Mouse (Mus musculus): ENCODE measurements around the gene Cfap44.

Cfap44 gene

DNA sequence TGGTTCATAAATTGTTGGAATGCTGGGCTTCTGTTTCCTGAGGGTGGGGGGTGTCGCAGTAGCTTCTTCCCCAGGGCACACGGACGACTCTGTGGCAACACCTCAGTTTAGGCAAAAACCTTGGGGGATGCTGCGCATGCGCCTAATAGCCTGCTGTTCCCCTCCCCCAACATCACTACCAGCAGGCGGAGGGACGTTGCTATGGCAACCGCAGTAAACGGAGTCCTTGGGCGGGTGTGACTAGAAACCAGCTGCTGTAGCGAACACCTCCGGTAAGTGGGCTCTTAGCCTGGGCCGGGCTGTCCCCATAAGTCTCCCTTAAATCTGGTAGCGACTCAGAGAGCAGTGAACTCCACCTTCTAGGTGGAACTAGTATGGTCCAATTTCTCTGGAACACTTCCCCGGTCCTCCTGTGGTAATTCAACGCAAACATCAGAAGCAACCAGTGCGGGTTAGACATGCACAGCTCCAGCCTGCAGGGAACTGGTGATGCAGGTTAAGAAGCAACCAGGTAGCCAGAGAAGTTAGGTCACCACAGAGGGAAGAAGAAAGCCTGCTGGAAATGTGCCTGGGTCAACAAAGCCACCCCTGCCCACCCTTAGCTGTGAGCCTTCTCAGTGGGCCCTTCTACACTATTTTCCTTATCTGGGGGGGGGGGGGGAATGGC is at the start of gene Cfap44:
Cfap44 (plus strand) TSS at position 220 of the 667 bp plus-strand sequence.
- DNase-seq (ENCODE audit: low read depth): peak; percentile 87

DNA sequence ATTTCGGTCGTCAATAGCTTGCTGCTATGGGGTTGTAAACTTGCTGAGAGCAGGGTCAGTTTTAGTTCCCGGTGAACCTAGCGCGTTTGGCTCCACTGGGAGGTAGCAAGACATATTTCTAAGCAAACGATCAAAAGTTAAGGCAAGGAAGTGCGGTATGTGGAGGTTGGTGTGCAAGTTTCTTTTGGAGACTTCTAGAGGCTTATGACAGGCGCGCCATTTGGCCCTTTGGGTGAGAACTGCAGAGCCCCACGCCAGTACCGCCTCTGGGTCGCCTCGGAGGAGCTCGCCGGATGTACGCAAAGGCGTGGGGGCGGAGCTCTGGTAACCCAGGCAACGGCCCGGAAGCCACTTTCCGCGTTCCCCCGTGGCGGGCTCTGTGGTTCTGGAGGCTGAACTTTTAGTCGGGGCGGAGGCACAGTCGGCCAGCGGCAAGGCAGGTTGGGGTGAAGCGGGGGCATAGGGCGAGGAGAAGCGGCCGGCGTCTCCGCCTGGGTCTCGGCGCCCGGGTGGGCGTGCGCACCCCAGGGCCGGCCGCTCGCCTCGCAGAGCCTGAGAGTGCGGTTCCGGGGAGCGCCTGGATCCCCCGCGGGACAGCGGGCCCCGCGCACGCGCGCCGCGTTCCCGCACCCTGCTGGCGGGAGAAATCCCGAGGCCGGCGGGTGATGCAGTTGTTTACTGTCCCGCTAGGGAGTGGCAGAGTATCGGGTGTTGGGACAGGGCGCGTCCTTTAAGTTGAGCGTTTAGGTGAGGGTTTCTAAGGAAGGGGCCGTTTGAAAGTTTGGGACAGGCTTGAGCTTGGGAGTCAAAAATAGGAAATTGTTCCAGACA is 47.3 kb upstream of the Cfap44 start, which contains the start of gene Spice1:
Spice1 (plus strand) TSS at position 51 of the 831 bp plus-strand sequence.
- peak; percentile 97 for DNase-seq (ENCODE audit: low read depth)

DNA sequence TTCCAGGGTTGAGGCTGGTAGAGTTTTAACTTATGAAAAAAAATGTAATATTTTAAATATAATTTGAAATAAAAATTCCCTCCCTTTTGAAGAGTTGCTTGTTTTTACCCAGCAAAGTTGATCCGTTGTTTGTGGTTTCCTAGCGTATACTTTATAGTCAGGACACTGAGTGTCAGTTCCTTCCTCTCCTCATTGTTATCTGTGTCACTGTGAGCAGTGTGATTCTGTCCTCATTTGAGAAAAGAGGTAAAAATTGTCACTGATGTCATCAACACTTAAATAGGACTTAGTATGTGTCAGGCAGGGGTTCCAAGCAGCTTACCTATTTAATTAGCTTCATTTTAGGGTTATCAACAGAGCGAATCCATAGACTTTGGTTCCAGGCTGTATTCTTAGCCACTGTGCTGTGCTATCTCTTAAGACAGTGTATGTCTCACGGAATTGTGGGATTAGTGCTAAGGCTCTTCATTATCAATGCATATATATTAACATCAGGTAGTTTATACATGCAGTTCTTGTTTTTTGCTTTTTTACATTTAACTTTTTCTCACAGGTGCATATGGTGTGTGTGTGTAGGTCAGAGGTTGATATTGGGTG is 44.7 kb upstream of the Cfap44 start:
- no peak for DNase-seq (ENCODE audit: low read depth)

DNA sequence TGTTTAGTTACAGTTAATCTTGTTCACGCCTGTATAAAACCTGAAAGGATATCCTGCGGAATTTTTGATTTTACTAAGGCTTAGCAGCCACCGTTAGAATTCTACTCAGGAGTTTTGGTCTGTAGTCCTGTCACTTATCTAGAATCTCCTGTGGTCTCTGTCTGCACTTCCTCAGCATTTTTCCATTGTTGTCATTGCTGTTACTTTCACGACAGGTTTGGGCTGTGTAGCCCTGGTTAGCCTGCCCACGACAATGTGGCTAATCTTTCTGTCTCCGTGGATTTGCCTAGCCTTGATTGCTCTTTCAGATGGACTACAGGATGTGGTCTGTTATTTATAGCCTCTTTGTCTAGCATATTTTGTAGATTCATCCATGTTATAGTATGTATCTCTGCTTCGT is 38.3 kb upstream of the Cfap44 start:
- peak; percentile 63 for DNase-seq (ENCODE audit: low read depth)

DNA sequence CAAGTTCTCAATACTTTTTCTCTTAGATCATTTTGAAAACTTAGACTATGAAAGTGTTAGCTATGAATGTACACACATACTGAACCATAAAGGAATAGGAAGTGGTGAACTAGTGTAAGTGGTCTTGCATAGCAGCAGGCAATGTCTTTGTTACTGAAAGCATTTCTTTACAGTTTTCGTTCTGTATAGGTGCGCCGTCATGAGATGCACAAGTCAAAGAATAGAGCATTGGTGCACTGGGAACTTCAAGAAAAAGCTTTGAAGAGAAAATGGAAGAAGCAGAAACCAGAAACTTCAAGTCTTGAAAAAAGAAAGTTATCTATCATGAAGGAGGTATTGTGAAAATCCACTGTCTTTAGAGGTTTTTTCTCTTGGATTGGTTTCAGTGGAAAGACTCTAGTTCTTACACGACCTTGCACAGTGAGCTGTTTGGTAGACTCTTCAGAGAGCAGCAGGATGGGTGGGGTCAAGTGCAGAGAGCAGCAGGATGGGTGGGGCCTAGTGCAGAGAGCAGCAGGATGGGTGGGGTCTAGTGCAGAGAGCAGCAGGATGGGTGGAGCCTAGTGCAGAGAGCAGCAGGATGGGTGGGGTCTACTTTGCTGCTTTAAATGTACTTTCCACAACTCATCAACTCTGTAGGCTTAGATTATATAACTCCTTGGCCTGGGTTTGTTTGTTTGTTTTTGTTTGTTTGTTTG is 36.9 kb upstream of the Cfap44 start:
- DNase-seq (ENCODE audit: low read depth): peak; percentile 91

DNA sequence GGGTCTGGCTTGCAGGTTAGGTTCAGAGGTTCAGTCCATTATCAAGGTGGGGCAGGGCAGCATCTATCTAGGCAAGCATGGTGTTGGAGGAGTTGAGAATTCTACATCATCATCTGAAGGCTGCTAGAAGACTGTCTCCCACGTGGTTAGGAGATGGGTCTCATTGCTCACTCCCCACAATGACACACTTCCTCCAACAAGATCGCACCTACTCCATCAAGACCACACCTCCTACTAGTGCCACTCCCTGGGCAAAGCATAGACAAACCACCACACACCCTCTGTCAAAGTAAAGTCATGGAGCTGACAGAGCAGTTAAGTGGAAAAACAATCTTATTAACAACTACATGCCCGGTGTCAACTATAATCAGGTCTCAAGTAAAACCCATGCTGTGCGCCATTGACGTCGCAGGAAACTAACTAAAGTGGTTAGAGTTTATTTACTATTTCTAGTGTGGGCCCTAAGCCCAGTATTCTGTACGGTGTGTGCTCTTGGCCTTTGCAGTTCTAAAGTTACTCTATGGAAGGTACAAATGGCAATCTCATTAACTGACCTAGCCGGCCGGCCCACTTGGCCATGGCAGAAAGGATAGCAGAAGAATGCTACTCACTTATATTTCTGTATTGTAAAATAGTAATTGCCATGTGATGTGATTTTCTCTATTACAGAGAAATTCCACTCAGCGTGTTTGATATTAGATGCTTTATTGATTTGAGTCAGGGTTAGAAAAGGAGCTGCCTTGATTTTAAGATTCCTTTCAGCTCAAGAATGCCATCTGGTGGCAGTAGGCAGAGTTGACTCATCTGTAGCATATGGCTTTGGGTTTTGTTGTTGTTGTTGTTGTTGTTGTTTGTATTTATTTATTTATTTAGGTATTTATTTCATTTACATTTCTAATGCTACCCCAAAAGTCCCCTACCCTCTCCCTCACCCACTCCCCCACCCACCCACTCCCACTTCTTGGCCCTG is 32.4 kb upstream of the Cfap44 start:
- DNase-seq (ENCODE audit: low read depth): peak; percentile 80

DNA sequence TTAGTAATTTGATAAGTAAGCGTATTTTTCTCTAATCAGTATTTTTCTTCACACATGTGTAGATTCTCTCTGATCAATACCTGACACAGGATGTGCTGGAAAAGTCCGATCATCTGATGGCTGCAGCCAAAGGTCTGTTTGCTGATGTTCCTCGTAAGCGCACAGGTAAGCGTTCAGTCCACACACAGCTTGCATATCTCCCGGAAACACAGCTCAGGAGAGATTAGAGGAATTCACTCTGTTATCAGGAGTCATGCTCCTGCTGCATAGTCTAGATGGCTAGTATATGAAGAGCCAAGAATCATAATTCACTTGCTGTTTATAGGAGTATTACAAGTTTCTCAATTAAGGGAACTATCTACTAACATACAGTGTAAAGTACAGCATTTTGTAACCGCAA is 29.1 kb upstream of the Cfap44 start:
- no peak for DNase-seq (ENCODE audit: low read depth)

DNA sequence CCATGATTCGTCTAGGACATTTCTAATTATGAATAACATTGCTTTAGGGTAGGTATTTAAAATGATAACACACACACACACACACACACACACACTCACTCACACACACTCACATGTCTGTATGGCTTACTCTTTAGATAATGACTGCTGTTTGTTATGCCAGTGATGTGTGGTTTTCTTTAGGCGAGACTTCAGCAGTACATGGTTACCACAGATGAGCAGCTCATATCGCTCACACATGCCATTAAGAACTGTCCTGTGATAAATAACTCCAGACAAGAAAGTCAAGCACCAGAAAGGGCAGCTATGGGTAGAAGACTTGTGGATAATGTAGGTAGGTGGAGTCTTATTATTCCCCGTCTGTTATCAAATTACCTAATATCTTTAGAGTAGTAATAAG is 19.1 kb upstream of the Cfap44 start:
- DNase-seq (ENCODE audit: low read depth): no peak

DNA sequence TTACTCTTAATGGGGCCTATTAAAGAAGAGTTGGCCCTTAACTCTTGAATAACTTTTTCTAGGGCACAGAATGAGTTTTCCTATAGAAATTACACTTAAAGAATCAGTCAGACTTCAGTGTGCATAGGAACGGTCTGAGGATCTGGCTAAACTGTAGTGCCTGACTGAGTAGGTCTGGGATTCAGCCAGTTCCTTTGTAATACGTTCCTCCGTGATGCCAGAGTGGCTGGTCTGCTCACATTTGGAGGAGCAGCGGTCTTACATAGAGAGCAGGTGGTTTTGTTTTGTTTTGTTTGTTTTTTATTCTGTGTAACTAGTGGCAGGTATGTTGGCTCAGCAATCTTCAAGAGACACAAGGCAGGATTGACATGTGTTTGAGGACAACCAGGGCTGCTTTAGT is 14.6 kb upstream of the Cfap44 start:
- no peak for DNase-seq (ENCODE audit: low read depth)

DNA sequence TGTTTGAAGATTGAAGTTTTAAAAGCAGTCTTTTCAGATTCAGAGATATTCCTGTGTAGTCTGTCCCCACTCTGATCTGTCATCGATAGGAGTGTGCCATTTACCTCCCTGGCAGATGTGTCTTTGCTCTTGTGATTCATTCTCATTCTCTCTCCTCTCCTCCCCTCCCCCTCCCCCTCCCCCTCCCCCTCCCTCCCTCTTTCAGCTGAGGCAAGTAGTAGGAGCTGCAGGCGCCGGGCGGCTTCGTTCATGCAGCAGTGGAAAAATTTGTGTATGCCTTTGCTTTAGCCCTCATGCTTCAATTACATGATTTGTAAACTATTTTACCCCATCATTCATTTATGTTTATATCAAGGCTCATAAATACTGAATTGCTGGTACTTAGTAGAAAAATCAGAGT is 13.0 kb upstream of the Cfap44 start:
- DNase-seq (ENCODE audit: low read depth): no peak

DNA sequence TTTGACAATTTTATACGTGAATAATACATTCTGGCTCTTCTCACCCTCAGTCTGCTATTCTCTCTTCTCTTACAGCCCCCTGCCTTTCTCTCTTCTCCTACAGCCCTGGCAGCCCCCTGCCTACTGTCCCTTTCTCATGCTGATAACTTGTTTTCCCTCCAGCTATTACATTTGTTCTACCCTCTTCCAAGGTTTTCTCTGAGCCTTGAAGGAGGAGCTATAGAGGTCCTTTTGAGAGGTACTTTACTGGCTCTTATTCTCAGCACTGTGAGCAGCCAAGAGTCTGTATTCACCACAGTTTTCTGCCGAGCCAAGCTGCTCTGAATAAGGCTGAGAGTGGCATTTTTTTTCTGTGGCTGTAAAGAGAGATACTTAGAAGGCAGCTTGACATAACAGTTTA is 11.0 kb upstream of the Cfap44 start:
- DNase-seq (ENCODE audit: low read depth): no peak

DNA sequence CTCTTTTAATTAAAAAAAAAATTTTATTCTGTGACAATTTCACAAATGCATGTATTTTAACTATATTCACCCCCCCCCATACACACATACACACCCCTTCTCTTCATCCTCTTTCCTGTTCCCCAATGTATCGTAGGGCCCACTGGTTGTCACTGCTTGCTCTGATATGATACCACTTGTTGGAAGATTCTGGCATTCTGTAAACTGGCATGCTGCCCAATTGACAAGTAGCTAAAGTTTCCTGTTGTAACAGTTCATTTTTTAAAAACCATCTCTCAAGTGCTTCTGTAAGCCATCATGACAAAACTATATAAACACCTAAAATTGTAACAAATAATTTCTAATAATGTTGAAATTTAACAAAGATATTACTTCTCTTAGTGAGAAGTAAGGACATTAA is 10.3 kb upstream of the Cfap44 start:
- no peak for DNase-seq (ENCODE audit: low read depth)

DNA sequence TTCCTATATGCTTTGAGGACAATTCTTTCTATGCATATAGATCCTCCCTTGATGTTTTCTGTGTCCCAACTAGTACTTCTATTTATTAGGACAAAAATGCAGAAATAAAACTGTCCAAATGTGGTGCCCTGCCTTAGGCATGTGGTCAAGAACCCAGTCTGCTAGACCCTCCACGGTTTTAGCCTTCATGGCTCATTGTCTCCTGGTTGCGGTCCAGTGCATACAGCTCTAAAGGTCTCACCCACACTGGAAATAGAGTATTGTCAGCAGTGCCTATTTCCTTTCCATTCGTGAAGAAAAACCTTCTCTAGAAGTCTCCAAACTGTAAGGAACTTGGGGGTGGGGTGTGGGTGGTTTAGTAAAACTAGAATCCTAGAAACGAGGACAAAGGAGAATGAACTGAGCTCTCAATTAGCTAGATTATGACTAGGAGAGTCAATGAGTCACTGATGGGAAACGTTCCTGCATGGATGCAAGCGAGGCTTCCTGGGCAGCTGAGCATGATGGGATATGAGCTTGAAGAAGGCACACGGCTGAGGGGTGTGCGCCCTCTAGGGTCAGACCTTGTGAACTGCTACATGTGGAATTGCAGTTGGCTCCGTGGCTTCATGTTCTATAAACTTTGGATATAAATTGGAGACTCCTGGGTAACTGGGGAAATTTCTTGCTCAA is 2.6 kb upstream of the Cfap44 start:
- peak; percentile 68 for DNase-seq (ENCODE audit: low read depth)

DNA sequence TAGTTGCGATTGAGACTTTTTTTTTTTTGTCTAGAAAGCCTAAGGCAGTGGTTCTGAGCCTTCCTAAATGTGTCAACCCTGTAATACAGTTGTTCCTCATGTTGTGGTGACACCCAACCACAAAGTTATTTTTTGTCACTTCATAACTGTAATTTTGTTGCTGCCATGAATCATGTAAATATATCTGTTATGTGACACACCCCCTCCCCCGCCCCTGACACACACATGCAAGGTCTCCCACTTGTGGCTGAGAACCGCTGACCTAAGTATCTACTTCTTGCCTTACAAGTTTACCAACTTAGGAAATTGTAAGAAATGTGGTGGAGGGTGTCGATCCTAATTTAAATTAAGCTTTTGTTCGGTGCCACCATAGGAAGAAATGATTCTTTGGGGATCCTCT is 10.3 kb downstream of the Cfap44 start:
- no peak for DNase-seq (ENCODE audit: low read depth)

DNA sequence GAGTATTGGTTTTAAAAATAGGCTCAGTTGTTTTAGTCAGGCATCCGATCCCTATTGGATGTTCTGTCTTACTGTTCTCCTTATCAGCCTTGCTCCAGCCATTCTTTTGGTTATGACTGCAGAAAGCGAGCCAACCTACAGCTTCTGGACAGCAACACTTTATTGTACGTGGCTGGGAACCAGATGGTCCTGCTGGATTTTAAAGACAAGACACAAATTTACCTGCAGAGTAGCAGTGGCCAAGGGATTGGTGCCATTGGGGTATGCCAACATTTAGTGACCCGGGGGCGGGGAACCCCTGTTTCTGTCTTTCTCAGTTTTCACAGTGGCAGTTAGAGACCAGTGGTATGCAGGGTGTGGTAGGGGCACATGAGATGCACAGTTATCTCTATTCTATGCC is 12.6 kb downstream of the Cfap44 start:
- DNase-seq (ENCODE audit: low read depth): no peak

DNA sequence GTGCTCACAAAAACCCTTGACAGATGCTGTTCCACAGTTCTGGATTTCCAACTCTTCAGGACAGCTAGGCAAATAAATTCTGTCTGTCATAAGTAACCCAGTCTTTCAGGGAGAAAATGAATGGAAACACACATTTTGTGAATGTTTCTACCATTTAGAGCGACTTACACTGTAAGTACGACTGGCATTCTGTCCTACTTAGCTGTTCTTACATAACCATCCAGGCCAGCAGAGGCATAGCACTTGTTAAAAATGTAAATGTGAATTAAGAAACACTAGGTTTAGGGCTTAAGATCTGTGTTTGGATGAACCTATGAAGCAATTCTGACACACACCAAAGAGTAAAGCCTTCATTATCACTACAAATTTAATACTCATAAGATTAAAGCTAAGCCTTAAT is 13.7 kb downstream of the Cfap44 start:
- no peak for DNase-seq (ENCODE audit: low read depth)

DNA sequence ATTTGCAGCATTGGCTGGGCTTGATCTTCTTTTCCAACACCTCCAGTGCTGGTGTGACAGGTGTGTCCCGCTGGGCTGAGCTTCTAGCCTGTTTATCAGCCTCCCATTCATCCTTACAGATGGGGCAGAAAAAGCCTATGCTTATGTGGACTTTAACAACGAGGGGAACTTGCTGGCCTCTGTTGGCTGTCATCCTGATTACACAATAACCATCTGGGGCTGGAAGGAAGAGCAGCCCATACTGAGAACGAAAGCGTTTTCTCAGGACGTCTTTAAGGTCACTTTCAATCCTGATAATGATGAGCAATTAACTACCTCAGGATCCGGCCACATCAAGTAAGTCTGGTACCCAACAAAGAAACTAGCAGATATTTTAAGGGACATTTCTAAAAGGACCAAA is 15.6 kb downstream of the Cfap44 start:
- no peak for DNase-seq (ENCODE audit: low read depth)

DNA sequence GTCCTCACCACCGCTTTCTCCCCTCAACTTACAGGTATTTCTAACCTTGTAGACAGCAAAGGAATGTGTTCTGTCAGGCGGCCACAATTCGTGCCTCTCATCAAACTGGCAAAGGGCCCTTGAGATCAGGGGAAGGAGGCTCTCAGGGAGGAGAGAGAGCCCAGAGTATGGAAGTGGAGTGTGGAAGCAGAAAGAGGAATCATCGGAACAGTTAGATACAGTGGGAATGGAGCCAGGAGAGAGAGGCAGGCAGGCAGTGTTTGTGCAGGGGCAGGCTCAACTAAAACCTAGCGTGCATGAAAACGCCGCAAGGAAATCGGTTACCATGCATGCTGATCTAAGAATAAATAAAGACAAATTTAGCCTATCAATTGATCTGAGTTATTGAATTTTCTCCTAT is 23.0 kb downstream of the Cfap44 start:
- DNase-seq (ENCODE audit: low read depth): no peak

DNA sequence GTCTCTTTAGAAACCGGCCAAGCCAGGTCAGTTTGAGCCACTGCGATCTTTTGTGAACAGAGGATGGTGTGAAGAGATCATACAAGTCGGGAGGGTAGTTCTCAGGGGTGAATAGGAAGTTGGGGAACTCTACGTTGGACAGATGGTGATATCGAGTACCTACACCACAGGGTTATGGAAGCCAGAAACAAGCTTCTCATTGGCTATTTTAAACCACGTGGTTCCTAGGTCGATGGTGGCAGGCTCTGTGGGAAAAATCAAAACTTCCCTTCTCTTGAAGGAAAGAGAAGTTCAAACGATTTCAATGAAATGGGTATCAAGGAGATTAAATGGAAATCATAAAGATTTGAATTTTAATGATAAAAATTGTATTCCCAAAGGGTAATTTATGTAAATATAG is 27.1 kb downstream of the Cfap44 start:
- no peak for DNase-seq (ENCODE audit: low read depth)

DNA sequence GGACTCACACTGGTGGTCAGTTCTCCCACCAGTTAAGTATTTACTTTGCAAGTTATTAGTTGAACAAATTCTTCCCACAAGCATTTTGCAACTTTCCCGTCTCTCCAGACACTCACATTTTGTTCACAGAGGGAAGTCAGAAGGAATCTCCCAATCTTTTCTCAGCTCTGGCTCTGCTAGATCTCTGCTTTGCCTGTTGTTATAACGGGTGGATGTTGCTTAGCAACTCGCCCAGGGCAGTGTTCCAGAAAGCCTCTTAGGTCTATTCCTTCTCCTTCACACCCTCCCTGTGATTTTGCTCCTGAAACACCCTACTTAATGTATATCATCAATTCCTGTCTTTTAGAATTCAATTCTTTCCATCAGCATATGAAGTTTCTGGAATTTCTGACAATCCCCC is 28.9 kb downstream of the Cfap44 start:
- DNase-seq (ENCODE audit: low read depth): no peak

DNA sequence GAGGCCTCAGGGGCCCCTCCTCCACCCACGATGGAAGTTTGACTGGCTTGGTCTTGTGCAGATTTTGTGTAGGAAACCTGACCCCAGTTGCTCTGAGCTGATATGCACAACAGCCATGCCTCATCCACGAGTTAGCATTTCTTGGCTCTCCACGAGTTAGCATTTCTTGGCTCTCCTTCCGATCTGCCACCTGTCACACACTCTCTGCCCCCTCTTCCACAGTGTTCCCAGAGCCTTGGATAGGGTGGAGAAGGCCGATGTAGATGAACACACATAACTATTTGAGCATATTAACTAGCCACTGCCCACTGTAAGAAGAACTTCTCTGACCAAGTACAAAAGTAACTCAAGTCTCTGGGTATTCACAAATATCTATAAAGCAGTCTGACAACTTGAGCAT is 33.9 kb downstream of the Cfap44 start:
- no peak for DNase-seq (ENCODE audit: low read depth)

Data from induced T-regulatory cell, adult 2 months (primary cell).